Mouse (Mus musculus) liver, adult 2 months (tissue): ENCODE data around the gene Tent5c. TPM values are rescaled to one million over a fixed set of nuclear protein-coding genes. Genes with fewer than 3 reads are reported as not detected.
A peak's percentile ranks its signal among the peaks of the same experiment; 100 is the strongest.

Source experiments
- DNase-seq: peaks from one replicate; pipeline ENCODE4 v3.0.0-alpha.2; 2011; ENCODE audit warnings: low read depth, low spot score; ENCODE audit errors: extremely low read depth
- H3K27ac ChIP-seq: fragments of 200-500 bp; replicated peaks from 2 replicates; pipeline ENCODE4 v1.5.1; 2012; ENCODE audit warnings: low read depth, mild to moderate bottlenecking, control low read depth, inconsistent platforms, low read length; ENCODE audit not compliant: insufficient read depth
- H3K27me3 ChIP-seq: fragments of 200-500 bp; 2 replicates; pipeline ENCODE4 v1.6.1; 2012; ENCODE audit warnings: mild to moderate bottlenecking, moderate library complexity, low read length, inconsistent platforms; ENCODE audit not compliant: control insufficient read depth, insufficient read depth
- H3K36me3 ChIP-seq: fragments of 200-500 bp; 2 replicates; pipeline ENCODE4 v1.6.1; 2012; ENCODE audit warnings: low read length, inconsistent platforms; ENCODE audit not compliant: control insufficient read depth, insufficient read depth
- H3K4me1 ChIP-seq: fragments of 200-500 bp; 2 replicates; pipeline ENCODE4 v1.6.1; 2011; ENCODE audit warnings: low read length; ENCODE audit not compliant: control insufficient read depth, insufficient read depth
- H3K4me3 ChIP-seq: fragments of 200-500 bp; 2 replicates; pipeline ENCODE4 v1.5.1; 2011; ENCODE audit warnings: low read depth, mild to moderate bottlenecking, control low read depth, low read length, moderate library complexity; ENCODE audit not compliant: insufficient read depth
- H3K79me2 ChIP-seq: fragments of 200-500 bp; 2 replicates; pipeline ENCODE4 v1.6.1; 2012; ENCODE audit warnings: inconsistent platforms, mild to moderate bottlenecking, low read length, moderate library complexity; ENCODE audit not compliant: control insufficient read depth, insufficient read depth
- H3K9ac ChIP-seq: fragments of 200-500 bp; 2 replicates; pipeline ENCODE4 v1.6.1; 2012; ENCODE audit warnings: low read depth, mild to moderate bottlenecking, control low read depth, inconsistent platforms, low read length
- CTCF ChIP-seq: fragments of 200-500 bp; IDR thresholded peaks from 2 replicates; pipeline ENCODE4 v1.5.1; 2011; ENCODE audit warnings: low read depth, low read length, control low read depth
- POLR2A ChIP-seq: fragments of 200-500 bp; IDR thresholded peaks from 2 replicates; pipeline ENCODE4 v1.6.1; 2011; ENCODE audit warnings: low read length, control low read depth; ENCODE audit not compliant: insufficient read depth; ENCODE audit errors: extremely low read depth
- WGBS: fragments of 180-500 bp; shearing (Covaris S2); methylation state at CpG from one replicate; pipeline ENCODE4 v1.1.7; 2018; 5-methylcytosine and 5-hydroxymethylcytosine counted together
- polyA plus RNA-seq: library from polyadenylated mRNA; depleted of rRNA; stranded (reverse); fragments of >200 nt; gene quantifications from 2 replicates; pipeline ENCODE4 v1.2.3, GENCODE M21; 2012
- total RNA-seq: library from RNA; depleted of rRNA; stranded (reverse); fragments of >200 nt; gene quantifications from 2 replicates; pipeline ENCODE4 v1.2.3, GENCODE M21; 2014

Gene Tent5c
- total and polyA plus RNA-seq, 2 experiments = 3.1 to 6.7 TPM

DNA sequence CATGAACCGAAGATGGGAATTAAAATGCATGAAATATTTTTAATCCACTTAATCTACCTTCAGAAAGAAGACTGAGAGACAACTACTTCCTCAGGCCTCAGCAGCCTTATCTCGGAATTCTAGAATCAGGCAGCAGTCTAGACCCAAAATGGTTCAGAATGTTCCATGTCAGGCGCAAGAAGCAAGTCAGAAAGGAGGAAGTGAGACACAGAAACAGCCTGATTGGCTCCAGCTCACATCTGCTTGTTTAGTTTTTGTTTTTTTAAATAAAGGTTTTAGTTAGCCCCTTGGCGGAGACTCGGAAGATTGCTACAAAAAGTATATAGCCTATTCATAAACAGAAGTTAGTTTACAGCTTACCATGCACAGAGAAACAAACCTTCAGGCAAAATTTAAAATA, 41.8 kb upstream of the Tent5c start:
- H3K9ac ChIP-seq = no peak overlapping the region
- no peaks in the 10 kb centered on the region for H3K79me2 ChIP-seq
- no peaks in the 10 kb centered on the region for H3K4me1 ChIP-seq
- no peaks in the 10 kb centered on the region for H3K36me3 ChIP-seq
- no peak overlapping the region for H3K27ac ChIP-seq
- no peak overlapping the region for H3K4me3 ChIP-seq
- WGBS = 88% methylated on average over 5 of the region's 5 CpGs
- DNase-seq = peak; percentile 18
- no peaks in the 10 kb centered on the region for H3K27me3 ChIP-seq
- TF ChIP-seq CTCF = no peak
- TF ChIP-seq POLR2A = no peak

DNA sequence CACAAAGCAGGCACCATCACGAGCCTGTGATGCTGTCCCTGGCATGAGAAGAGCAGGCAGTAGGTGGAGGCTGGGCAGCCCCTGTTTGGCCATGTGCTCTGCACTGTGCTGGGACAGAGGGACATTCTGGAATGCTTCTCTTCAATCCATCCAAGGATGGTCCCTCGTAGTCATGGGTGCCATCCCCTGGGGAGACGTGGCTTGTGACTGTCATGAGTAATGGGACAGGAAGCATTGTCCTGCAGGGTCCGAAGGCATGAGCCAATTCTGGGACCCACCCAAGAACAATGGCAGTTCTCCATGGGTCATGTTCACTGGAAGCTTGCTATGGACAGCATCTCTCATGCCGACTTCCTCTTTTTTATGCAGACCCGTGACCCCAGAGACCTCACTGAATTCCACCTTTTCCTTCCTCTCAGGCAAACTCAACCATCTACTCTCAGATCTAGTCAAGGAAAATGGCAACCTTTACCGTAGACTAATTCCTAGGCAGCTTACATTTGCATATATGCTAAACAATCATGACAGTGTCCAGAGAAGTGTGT, 41.2 kb upstream of the Tent5c start:
- Histone ChIP-seq H3K36me3 (no peaks in the 10 kb centered on the region), H3K27me3 (no peaks in the 10 kb centered on the region), H3K27ac (no peak overlapping the region), H3K9ac (no peak overlapping the region), H3K4me3 (no peak overlapping the region), H3K79me2 (no peaks in the 10 kb centered on the region), H3K4me1 (no peaks in the 10 kb centered on the region)
- TF ChIP-seq CTCF = no peak
- peak; percentile 11 for DNase-seq
- 70% methylated on average over 7 of the region's 7 CpGs for WGBS

DNA sequence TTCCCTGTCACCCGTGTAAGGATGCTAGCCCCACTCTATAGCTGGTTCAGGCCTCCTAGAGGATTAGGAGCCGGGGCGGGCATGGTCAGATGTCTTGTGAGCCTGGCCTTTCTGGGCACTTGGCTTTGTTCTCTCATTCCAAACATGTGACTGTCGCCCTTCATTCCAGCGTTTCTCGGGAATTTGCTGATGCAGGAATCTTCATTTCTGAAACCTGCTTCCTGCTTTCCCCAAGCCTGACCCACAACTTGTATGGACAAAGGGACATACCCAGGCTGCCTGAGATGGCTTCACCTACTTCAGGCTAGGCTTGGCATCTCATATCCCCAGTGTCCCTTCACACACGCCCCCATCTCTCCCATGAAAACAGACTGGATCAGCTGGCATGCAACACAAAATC, 33.5 kb upstream of the Tent5c start:
- no peak overlapping the region for H3K9ac ChIP-seq
- no peak overlapping the region for H3K27ac ChIP-seq
- no peaks in the 10 kb centered on the region for H3K36me3 ChIP-seq
- DNase-seq = no peak
- TF ChIP-seq POLR2A = no peak
- TF ChIP-seq CTCF = no peak
- H3K27me3 ChIP-seq = no peaks in the 10 kb centered on the region
- H3K4me1 ChIP-seq = no peaks in the 10 kb centered on the region
- H3K4me3 ChIP-seq = no peak overlapping the region
- H3K79me2 ChIP-seq = no peaks in the 10 kb centered on the region
- WGBS = 64% methylated on average over 7 of the region's 7 CpGs

DNA sequence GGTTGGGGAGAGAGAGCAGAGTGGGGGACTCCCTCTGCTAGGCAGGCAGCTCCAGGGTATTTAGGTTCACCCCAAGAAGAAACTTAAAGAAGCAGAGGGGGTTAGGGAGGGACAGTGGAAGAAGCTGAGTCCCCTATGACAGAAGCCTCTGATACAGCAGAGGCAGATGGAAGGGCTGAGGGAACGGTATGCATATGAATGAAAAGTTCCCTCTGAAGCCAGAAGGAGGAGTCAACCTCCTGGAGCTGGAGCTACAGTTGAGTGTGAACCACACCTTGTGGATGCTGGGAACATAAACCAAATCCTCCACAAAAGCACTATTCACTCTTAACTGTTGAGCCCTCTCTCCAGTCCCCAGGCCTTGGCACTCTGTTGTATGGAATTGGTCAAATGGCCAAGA, 32.5 kb upstream of the Tent5c start:
- no peak for DNase-seq
- Histone ChIP-seq H3K4me1 (no peaks in the 10 kb centered on the region), H3K36me3 (no peaks in the 10 kb centered on the region), H3K4me3 (no peak overlapping the region), H3K79me2 (no peaks in the 10 kb centered on the region), H3K27ac (no peak overlapping the region), H3K27me3 (no peaks in the 10 kb centered on the region), H3K9ac (no peak overlapping the region)
- TF ChIP-seq CTCF = no peak
- no peak for TF ChIP-seq POLR2A
- 96% methylated on average over 1 of the region's 1 CpGs for WGBS

DNA sequence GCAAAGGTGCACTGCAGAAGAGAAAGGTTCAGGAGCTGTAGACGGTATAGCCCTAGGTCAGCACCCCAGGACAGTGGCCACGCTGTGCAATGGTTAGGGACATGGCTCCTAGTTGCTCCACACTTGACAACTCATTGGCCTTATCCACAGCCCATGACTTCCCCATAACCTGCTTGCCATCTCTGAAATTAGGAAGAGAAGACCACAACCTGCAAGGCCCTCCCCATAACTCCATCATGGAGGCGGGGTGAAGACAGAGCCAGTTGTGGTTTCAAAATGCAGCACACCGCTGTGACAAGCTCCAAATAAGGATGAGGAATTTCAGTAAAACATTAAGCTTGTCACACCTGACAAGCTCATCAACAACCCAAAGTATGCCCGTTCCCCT, 26.6 kb upstream of the Tent5c start:
- H3K9ac ChIP-seq = no peak overlapping the region
- H3K36me3 ChIP-seq = no peaks in the 10 kb centered on the region
- no peaks in the 10 kb centered on the region for H3K4me1 ChIP-seq
- TF ChIP-seq POLR2A = no peak
- TF ChIP-seq CTCF = no peak
- H3K27me3 ChIP-seq = no peaks in the 10 kb centered on the region
- no peak for DNase-seq
- H3K4me3 ChIP-seq = no peak overlapping the region
- H3K27ac ChIP-seq = no peak overlapping the region
- no peaks in the 10 kb centered on the region for H3K79me2 ChIP-seq
- 88% methylated on average over 5 of the region's 5 CpGs for whole genome bisulfite sequencing

DNA sequence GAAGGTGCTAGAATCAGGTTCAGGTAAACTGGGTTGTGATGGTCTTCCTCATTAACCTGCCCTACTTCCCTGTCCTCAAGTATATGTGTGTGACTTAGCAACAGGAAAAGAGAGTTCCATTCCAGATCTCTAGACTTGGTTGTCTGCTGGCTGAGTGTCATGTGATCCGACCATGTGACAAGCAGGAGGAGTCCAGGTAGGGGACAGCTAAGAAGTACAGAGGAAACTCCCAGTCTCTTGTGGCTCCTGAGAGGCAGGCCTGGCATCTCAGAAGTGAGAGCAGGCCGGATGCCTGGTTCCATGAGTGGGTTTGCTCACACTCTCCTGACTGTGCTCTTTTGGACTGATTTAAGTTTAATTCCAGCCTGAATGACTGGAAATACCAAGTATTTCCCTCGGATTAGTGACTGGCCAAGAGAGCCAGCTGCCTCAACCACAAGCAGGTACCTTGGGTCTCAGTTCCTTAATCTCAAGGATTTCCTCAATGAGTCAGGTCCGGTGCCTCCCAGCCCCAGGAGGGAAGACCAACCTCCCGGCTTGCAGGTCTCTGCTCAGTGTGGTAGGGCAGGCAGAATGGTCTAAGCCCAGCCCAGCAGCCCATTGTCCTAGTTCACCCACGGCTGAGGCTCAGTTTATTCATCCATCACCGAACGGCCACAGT, 26.1 kb upstream of the Tent5c start:
- WGBS = 79% methylated on average over 8 of the region's 8 CpGs
- Histone ChIP-seq H3K79me2 (no peaks in the 10 kb centered on the region), H3K9ac (no peak overlapping the region), H3K36me3 (no peaks in the 10 kb centered on the region), H3K27ac (no peak overlapping the region), H3K4me3 (no peak overlapping the region), H3K4me1 (no peaks in the 10 kb centered on the region), H3K27me3 (no peaks in the 10 kb centered on the region)
- TF ChIP-seq POLR2A (no peak), CTCF (no peak)
- no peak for DNase-seq
